Mouse (Mus musculus) liver, embryonic 12.5 days (tissue): ENCODE measurements around the gene Dcst1. TPM values are rescaled to one million over a fixed set of nuclear protein-coding genes. Genes with fewer than 3 reads are reported as not detected.

Source experiments
- ATAC-seq: fragments of 200-750 bp; cut with Nextera tagmentation; 2 replicates; pipeline ENCODE4 v1.8.0; 2017; ENCODE audit warnings: moderate number of reproducible peaks, mild to moderate bottlenecking, moderate library complexity
- H3K27ac ChIP-seq: fragments of 300-500 bp; sonication (generic); 2 replicates; pipeline ENCODE4 v1.5.1; 2016; ENCODE audit warnings: mild to moderate bottlenecking
- H3K27me3 ChIP-seq: fragments of 300-500 bp; sonication (generic); replicated peaks from 2 replicates; pipeline ENCODE4 v1.6.1; 2016; ENCODE audit warnings: mild to moderate bottlenecking, moderate library complexity
- H3K36me3 ChIP-seq: fragments of 300-500 bp; sonication (generic); 2 replicates; pipeline ENCODE4 v1.6.1; 2016; ENCODE audit warnings: mild to moderate bottlenecking, moderate library complexity
- H3K4me1 ChIP-seq: fragments of 300-500 bp; sonication (generic); 2 replicates; pipeline ENCODE4 v1.6.1; 2016
- H3K4me2 ChIP-seq: fragments of 300-500 bp; sonication (generic); 2 replicates; pipeline ENCODE4 v1.6.1; 2016; ENCODE audit warnings: mild to moderate bottlenecking, moderate library complexity
- H3K4me3 ChIP-seq: fragments of 300-500 bp; sonication (generic); 2 replicates; pipeline ENCODE4 v1.5.1; 2016; ENCODE audit warnings: mild to moderate bottlenecking, moderate library complexity
- H3K9ac ChIP-seq: fragments of 300-500 bp; sonication (generic); 2 replicates; pipeline ENCODE4 v1.6.1; 2016; ENCODE audit warnings: mild to moderate bottlenecking, moderate library complexity
- H3K9me3 ChIP-seq: fragments of 300-500 bp; sonication (generic); replicated peaks from 2 replicates; pipeline ENCODE4 v1.6.1; 2016; ENCODE audit warnings: mild to moderate bottlenecking, moderate library complexity
- WGBS: fragments of 180-500 bp; shearing (Covaris S2); methylation state at CpG from one replicate; pipeline ENCODE4 v1.1.7; 2016; ENCODE audit not compliant: insufficient replicate concordance; 5-methylcytosine and 5-hydroxymethylcytosine counted together
- polyA plus RNA-seq: library from polyadenylated mRNA; unstranded; fragments of >200 nt; fragmentation: Nextera tagmentation; extraction: Ambion mirVana; gene quantifications from 2 replicates; pipeline ENCODE4 v1.2.1, GENCODE M21; 2016

The Dcst1 gene
- polyA plus RNA-seq, 1 experiment from 2014 or later: not detected

GRCm38 (mm10) chr3:89315195-89315929 lies 49.7 kb downstream of the Dcst1 start:
- Histone ChIP-seq H3K9ac (no peak overlapping the region), H3K27ac (no peak overlapping the region), H3K27me3 (peaks cover 67% of the 10 kb centered on the region), H3K9me3 (no peaks in the 10 kb centered on the region), H3K4me2 (peak overlapping the region; percentile 56), H3K36me3 (no peaks in the 10 kb centered on the region), H3K4me3 (peak overlapping the region; percentile 21), H3K4me1 (peaks cover 27% of the 10 kb centered on the region)
- ATAC-seq: 0 out of 2 replicates have a peak, but pooled peaks have one; percentile 17
- WGBS: 8% methylated on average over 26 of the region's 26 CpGs

GRCm38 (mm10) chr3:89314791-89315190 lies 50.3 kb downstream of the Dcst1 start:
- 48% methylated on average over 2 of the region's 2 CpGs for WGBS
- no peak overlapping the region; the same call in 1 of the 2 replicates for H3K4me2 ChIP-seq
- H3K9ac ChIP-seq: no peak overlapping the region
- no peak overlapping the region for H3K4me3 ChIP-seq
- no peaks in the 10 kb centered on the region for H3K9me3 ChIP-seq
- H3K4me1 ChIP-seq: peaks cover 24% of the 10 kb centered on the region
- 0 out of 2 replicates have a peak, but pooled peaks have one; percentile 14 for ATAC-seq
- H3K36me3 ChIP-seq: no peaks in the 10 kb centered on the region
- peaks cover 61% of the 10 kb centered on the region for H3K27me3 ChIP-seq
- H3K27ac ChIP-seq: no peak overlapping the region

GRCm38 (mm10) chr3:89314340-89314739 lies 50.7 kb downstream of the Dcst1 start:
- Histone ChIP-seq H3K4me3 (no peak overlapping the region), H3K4me2 (no peak overlapping the region), H3K36me3 (no peaks in the 10 kb centered on the region), H3K9me3 (no peaks in the 10 kb centered on the region), H3K4me1 (peaks cover 20% of the 10 kb centered on the region), H3K27me3 (peaks cover 57% of the 10 kb centered on the region), H3K27ac (no peak overlapping the region), H3K9ac (no peak overlapping the region)
- ATAC-seq: 0 out of 2 replicates have a peak, but pooled peaks have one; percentile 12
- WGBS: 56% methylated on average over 5 of the region's 5 CpGs

GRCm38 (mm10) chr3:89308089-89308488 lies 57.0 kb downstream of the Dcst1 start:
- H3K27ac ChIP-seq: no peak overlapping the region
- H3K9me3 ChIP-seq: no peaks in the 10 kb centered on the region
- 4% methylated on average over 9 of the region's 9 CpGs for WGBS
- H3K9ac ChIP-seq: no peak overlapping the region
- no peak overlapping the region for H3K4me3 ChIP-seq
- ATAC-seq: peak; percentile 51; the same call in 1 of the 2 replicates
- H3K4me2 ChIP-seq: no peak overlapping the region
- no peaks in the 10 kb centered on the region for H3K4me1 ChIP-seq
- no peaks in the 10 kb centered on the region for H3K36me3 ChIP-seq
- peaks cover 23% of the 10 kb centered on the region; the same call in 1 of the 2 replicates for H3K27me3 ChIP-seq

GRCm38 (mm10) chr3:89305551-89306325 lies 59.3 kb downstream of the Dcst1 start:
- H3K27me3 ChIP-seq: peaks cover 33% of the 10 kb centered on the region
- H3K27ac ChIP-seq: no peak overlapping the region
- H3K36me3 ChIP-seq: no peaks in the 10 kb centered on the region
- H3K4me1 ChIP-seq: no peaks in the 10 kb centered on the region
- H3K4me2 ChIP-seq: no peak overlapping the region
- H3K9me3 ChIP-seq: no peaks in the 10 kb centered on the region
- H3K9ac ChIP-seq: no peak overlapping the region
- 61% methylated on average over 8 of the region's 8 CpGs for WGBS
- no peak overlapping the region for H3K4me3 ChIP-seq
- ATAC-seq: no peak

DNA sequence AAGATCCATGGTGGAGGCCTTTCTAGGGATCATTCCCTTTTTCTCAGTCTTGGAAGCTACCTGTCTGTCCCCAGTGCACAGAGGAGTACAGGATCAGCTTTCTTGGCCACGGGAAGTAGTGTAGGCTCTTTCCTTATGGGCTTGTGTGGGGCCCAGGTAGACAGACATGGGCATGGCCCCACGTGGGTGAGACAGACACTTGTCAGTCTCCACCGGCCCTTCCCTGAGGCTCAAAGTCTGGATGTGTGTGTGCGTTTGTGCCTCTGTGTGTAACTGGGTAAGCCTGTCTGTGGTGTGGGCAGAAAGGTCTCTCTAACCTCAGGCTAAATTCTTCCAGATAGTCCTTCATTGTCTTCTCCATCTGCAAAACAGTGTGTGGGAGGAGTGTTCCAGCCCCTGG lies 59.9 kb downstream of the Dcst1 start:
- ATAC-seq: no peak
- 53% methylated on average over 4 of the region's 4 CpGs for WGBS
- no peaks in the 10 kb centered on the region for H3K4me1 ChIP-seq
- H3K4me2 ChIP-seq: no peak overlapping the region
- H3K27me3 ChIP-seq: peaks cover 40% of the 10 kb centered on the region
- H3K36me3 ChIP-seq: no peaks in the 10 kb centered on the region
- no peaks in the 10 kb centered on the region for H3K9me3 ChIP-seq
- H3K27ac ChIP-seq: no peak overlapping the region
- no peak overlapping the region for H3K4me3 ChIP-seq
- no peak overlapping the region for H3K9ac ChIP-seq

GRCm38 (mm10) chr3:89304440-89304839 lies 60.6 kb downstream of the Dcst1 start:
- no peak for ATAC-seq
- Histone ChIP-seq H3K36me3 (no peaks in the 10 kb centered on the region), H3K27me3 (peaks cover 46% of the 10 kb centered on the region), H3K4me3 (no peak overlapping the region), H3K4me1 (no peaks in the 10 kb centered on the region), H3K9me3 (no peaks in the 10 kb centered on the region), H3K4me2 (no peak overlapping the region), H3K9ac (no peak overlapping the region), H3K27ac (no peak overlapping the region)
- 42% methylated on average over 6 of the region's 6 CpGs for WGBS

DNA sequence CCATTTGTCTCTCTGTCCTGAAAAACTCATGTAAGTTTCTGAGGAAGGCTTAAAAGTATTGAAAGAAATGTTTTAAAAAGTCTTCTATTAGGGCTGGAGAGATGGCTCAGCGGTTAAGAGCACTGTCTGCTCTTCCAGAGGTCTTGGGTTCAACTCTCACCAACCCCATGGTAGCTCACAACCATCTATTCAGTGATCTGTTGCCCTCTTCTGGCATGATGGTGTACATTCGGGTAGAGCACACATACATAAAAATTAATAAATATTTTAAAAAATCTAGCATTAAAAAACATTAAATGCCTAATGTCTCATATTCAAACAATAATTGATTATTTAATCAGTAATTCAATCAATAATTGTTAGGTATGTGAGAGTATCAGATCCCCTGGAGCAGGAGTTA lies 64.5 kb downstream of the Dcst1 start:
- Histone ChIP-seq H3K9ac (no peak overlapping the region), H3K27ac (no peak overlapping the region), H3K4me2 (no peak overlapping the region), H3K4me3 (no peak overlapping the region), H3K27me3 (peaks cover 62% of the 10 kb centered on the region), H3K4me1 (no peaks in the 10 kb centered on the region), H3K36me3 (no peaks in the 10 kb centered on the region), H3K9me3 (no peaks in the 10 kb centered on the region)
- no peak for ATAC-seq
- 45% methylated on average over 2 of the region's 2 CpGs for WGBS

Other genes starting within 250 kb of the Dcst1 start
- 162 and 171 TPM in 2 replicates for gene Pklr, start 229.1 kb downstream of the Dcst1 start, polyA plus RNA-seq
- gene Hcn3, start 205.1 kb downstream of the Dcst1 start, polyA plus RNA-seq: 0.81 and 0.86 TPM in 2 replicates
- 21.1 and 21.2 TPM in 2 replicates for gene Clk2, start 200.5 kb downstream of the Dcst1 start, polyA plus RNA-seq
- gene Scamp3, start 187.8 kb downstream of the Dcst1 start, polyA plus RNA-seq: 79.8 and 86.3 TPM in 2 replicates
- gene Fam189b, start 182.1 kb downstream of the Dcst1 start, polyA plus RNA-seq: 5.3 and 6.6 TPM in 2 replicates
- gene Gba, start 162.3 kb downstream of the Dcst1 start, polyA plus RNA-seq: 26.6 and 26.7 TPM in 2 replicates
- gene Thbs3, start 150.1 kb downstream of the Dcst1 start, polyA plus RNA-seq: 1.7 and 3.1 TPM in 2 replicates
- gene Mtx1, start 138.2 kb downstream of the Dcst1 start, polyA plus RNA-seq: 160 and 167 TPM in 2 replicates
- gene Muc1, start 136.2 kb downstream of the Dcst1 start, polyA plus RNA-seq: 0.13 TPM in 1 of 2 replicates, not detected in the other
- gene Krtcap2, start 119.3 kb downstream of the Dcst1 start, polyA plus RNA-seq: 170 and 187 TPM in 2 replicates
- 0.31 and 0.38 TPM in 2 replicates for gene Trim46, start 118.9 kb downstream of the Dcst1 start, polyA plus RNA-seq
- gene Dpm3, start 105.9 kb downstream of the Dcst1 start, polyA plus RNA-seq: 72.3 and 73.6 TPM in 2 replicates
- gene Slc50a1, start 94.7 kb downstream of the Dcst1 start, polyA plus RNA-seq: 19.3 and 21.6 TPM in 2 replicates
- gene Efna1, start 84.1 kb downstream of the Dcst1 start, polyA plus RNA-seq: 5.2 and 5.3 TPM in 2 replicates
- gene Efna3, start 42.3 kb downstream of the Dcst1 start, polyA plus RNA-seq: 0.65 and 1.0 TPM in 2 replicates
- gene Efna4, start 27.2 kb downstream of the Dcst1 start, polyA plus RNA-seq: 2.1 and 2.3 TPM in 2 replicates
- 14.1 and 14.5 TPM in 2 replicates for gene Adam15, start 15.3 kb downstream of the Dcst1 start, polyA plus RNA-seq
- gene Dcst2, start 3.3 kb downstream of the Dcst1 start, polyA plus RNA-seq: 0.05 and 0.06 TPM in 2 replicates
- 1.2 and 1.6 TPM in 2 replicates for gene Zbtb7b, start 29.5 kb upstream of the Dcst1 start, polyA plus RNA-seq
- not detected in 2 replicates for gene Lenep, start 37.5 kb upstream of the Dcst1 start, polyA plus RNA-seq
- 21.6 and 22.9 TPM in 2 replicates for gene Flad1, start 46.6 kb upstream of the Dcst1 start, polyA plus RNA-seq
- gene Cks1b, start 53.1 kb upstream of the Dcst1 start, polyA plus RNA-seq: 310 and 316 TPM in 2 replicates
- gene Shc1, start 53.2 kb upstream of the Dcst1 start, polyA plus RNA-seq: 56.8 and 63.3 TPM in 2 replicates
- 22.7 and 23.1 TPM in 2 replicates for gene Pygo2, start 65.0 kb upstream of the Dcst1 start, polyA plus RNA-seq
- 8.3 and 9.2 TPM in 2 replicates for gene Pbxip1, start 71.5 kb upstream of the Dcst1 start, polyA plus RNA-seq
- gene Pmvk, start 89.3 kb upstream of the Dcst1 start, polyA plus RNA-seq: 39.1 and 40.5 TPM in 2 replicates
- gene Kcnn3, start 154.9 kb upstream of the Dcst1 start, polyA plus RNA-seq: 0.12 TPM in 1 of 2 replicates, not detected in the other